Mouse (Mus musculus) lung, postnatal 0 days (tissue): ENCODE data around the gene Serac1. TPM values are rescaled to one million over a fixed set of nuclear protein-coding genes. Genes with fewer than 3 reads are reported as not detected.
A peak's percentile ranks its signal among the peaks of the same experiment; 100 is the strongest.

Experiments used
- ATAC-seq: fragments of 200-750 bp; cut with Nextera tagmentation; 2 replicates; pipeline ENCODE4 v1.8.0; 2017; ENCODE audit warnings: moderate library complexity
- DNase-seq: peaks from one replicate; pipeline ENCODE4 v3.0.0-alpha.2; 2016; ENCODE audit warnings: low spot score
- H3K27ac ChIP-seq: fragments of 300-500 bp; sonication (generic); 2 replicates; pipeline ENCODE4 v1.5.1; 2014; ENCODE audit warnings: antibody characterized with exemption, mild to moderate bottlenecking, low read length, mixed read lengths
- H3K27me3 ChIP-seq: fragments of 300-500 bp; sonication (generic); replicated peaks from 2 replicates; pipeline ENCODE4 v1.6.1; 2014; ENCODE audit warnings: low read length, mixed read lengths; ENCODE audit not compliant: insufficient read depth
- H3K36me3 ChIP-seq: fragments of 300-500 bp; sonication (generic); 2 replicates; pipeline ENCODE4 v1.6.1; 2014; ENCODE audit warnings: low read length, mixed read lengths; ENCODE audit not compliant: insufficient read depth
- H3K4me1 ChIP-seq: fragments of 300-500 bp; sonication (generic); 2 replicates; pipeline ENCODE4 v1.6.1; 2014; ENCODE audit warnings: antibody characterized with exemption, low read depth, low read length, mixed read lengths; ENCODE audit not compliant: insufficient read depth
- H3K4me2 ChIP-seq: fragments of 300-500 bp; sonication (generic); replicated peaks from 2 replicates; pipeline ENCODE4 v1.6.1; 2014; ENCODE audit warnings: low read depth, mild to moderate bottlenecking, low read length, moderate library complexity, mixed read lengths
- H3K4me3 ChIP-seq: fragments of 300-500 bp; sonication (generic); 2 replicates; pipeline ENCODE4 v1.5.1; 2014; ENCODE audit warnings: low read depth, low read length
- H3K9ac ChIP-seq: fragments of 300-500 bp; sonication (generic); replicated peaks from 2 replicates; pipeline ENCODE4 v1.6.1; 2014; ENCODE audit warnings: low read depth, mild to moderate bottlenecking
- H3K9me3 ChIP-seq: fragments of 300-500 bp; sonication (generic); 2 replicates; pipeline ENCODE4 v1.6.1; 2016; ENCODE audit warnings: low read length, mixed read lengths
- CTCF ChIP-seq: IDR thresholded peaks from 2 replicates; pipeline ENCODE4 v1.5.1; 2016; ENCODE audit warnings: antibody characterized with exemption, mild to moderate bottlenecking
- EP300 ChIP-seq: IDR thresholded peaks from 2 replicates; pipeline ENCODE4 v1.6.1; 2016; ENCODE audit warnings: antibody characterized with exemption, mild to moderate bottlenecking, control low read depth
- WGBS: fragments of 180-500 bp; shearing (Covaris S2); extraction: QIAGEN DNeasy Blood & Tissue Kit; methylation state at CpG from one replicate; pipeline ENCODE4 v1.1.7; 2014; 5-methylcytosine and 5-hydroxymethylcytosine counted together
- polyA plus RNA-seq: library from polyadenylated mRNA; unstranded; fragments of >200 nt; fragmentation: Nextera tagmentation; extraction: Ambion mirVana; gene quantifications from 2 replicates; pipeline ENCODE4 v1.2.1, GENCODE M21; 2015

Serac1 gene
- 2.5 and 3.0 TPM in 2 replicates for polyA plus RNA-seq

DNA sequence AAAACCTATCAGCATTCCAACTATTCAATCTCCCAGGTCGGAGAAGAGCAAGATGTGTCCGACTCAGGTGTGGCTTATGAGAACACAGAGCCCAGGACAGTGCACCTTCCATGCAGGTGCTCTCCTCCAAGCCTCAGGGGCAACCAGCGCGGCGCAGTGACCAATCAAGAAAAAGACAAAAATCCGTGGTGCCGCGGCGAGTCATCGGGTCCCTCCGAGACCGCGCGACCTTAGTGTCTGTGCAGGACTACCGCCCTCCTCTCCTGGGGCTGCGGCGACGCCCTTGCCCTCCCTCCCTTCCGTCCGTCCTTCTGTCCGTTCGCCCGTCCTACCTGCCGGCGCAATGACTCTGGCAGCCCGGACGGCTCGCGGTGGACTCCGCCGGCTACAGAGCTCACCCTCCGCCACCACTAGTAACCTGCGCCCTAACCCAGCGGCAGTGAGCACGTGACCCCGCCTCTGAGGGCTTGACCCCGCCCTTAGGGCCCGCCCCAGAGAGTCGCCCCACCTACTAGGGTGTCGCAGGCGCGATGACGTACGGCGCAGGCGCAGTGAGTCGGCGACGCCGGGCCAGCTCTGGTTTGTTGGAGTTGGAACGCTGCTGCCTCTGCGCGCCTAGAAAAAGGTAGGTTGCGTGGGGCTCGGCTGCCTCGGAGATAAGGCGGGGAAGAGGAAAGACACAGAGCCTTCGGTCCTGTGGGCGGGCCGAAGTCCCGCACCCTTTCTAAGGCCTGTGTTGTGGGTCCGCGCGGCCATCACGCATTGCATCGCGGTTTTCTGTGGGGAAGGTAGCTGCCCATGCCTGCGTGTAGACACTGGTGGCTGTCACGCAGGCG lies at the start of gene Serac1, which contains the start of gene Gtf2h5:
Serac1 (minus strand) TSS at position 455 of the 836 bp plus-strand sequence.
Gtf2h5 (plus strand) TSS at position 500 of the 836 bp plus-strand sequence.
- peak; percentile 97 for DNase-seq
- peak within 1 kb of the TSS; percentile 77 for H3K4me3 ChIP-seq
- peak; percentile 98 for ATAC-seq
- peaks cover 4% of the 10 kb centered on the region; the same call in 1 of the 2 replicates for H3K4me1 ChIP-seq
- peak within 1 kb of the TSS; percentile 84 for H3K9ac ChIP-seq
- under 1% methylated on average over 70 of the region's 70 CpGs for WGBS
- H3K4me2 ChIP-seq = peak within 1 kb of the TSS; percentile 68
- H3K36me3 ChIP-seq = 0 out of 2 replicates have a peak, but pooled peaks cover 4% of the 10 kb centered on the region
- peak within 1 kb of the TSS; percentile 92 for H3K27ac ChIP-seq
- no peaks in the 10 kb centered on the region for H3K9me3 ChIP-seq
- TF ChIP-seq EP300 (no peak), CTCF (peak; percentile 6; the same call in 1 of the 2 replicates)
- no peaks in the 10 kb centered on the region for H3K27me3 ChIP-seq

- DNase-seq (no peak), ATAC-seq (no peak)
- 46% methylated on average over 3 of the region's 3 CpGs for WGBS
- H3K27me3 ChIP-seq = no peaks in the 10 kb centered on the region
- 0 out of 2 replicates have a peak, but pooled peaks cover 4% of the 10 kb centered on the region for H3K36me3 ChIP-seq
- no peaks in the 10 kb centered on the region for H3K9me3 ChIP-seq
- H3K4me3 ChIP-seq = no peak overlapping the region
- no peak for TF ChIP-seq EP300
- TF ChIP-seq CTCF = no peak
- no peak overlapping the region for H3K4me2 ChIP-seq
- H3K27ac ChIP-seq = no peak overlapping the region
- H3K9ac ChIP-seq = no peak overlapping the region
- no peaks in the 10 kb centered on the region for H3K4me1 ChIP-seq
Measured at GRCm38 (mm10) chr17:6128039-6128438, 48.5 kb upstream of the Serac1 start.

DNA sequence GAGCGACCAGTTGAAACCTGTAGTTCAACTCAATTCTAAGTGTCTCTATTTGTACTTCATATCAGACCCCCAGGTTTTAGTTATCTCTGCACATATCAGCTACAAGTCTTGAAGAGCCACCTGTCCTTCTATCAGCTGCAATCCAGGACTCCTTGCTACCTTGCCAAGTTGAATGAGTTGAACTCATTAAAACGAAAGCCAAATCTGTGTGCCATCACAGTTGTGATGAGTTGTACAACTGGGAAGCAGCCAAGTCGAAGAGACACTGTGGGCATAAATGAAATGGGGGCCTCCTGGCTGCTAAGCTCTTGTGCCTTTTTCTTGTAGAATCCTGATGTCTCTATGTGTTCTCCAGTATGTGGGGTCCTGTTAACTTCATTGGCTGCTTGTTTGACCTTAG lies 45.9 kb upstream of the Serac1 start:
- H3K9me3 ChIP-seq = no peaks in the 10 kb centered on the region
- ATAC-seq = no peak
- no peaks in the 10 kb centered on the region for H3K4me1 ChIP-seq
- H3K4me3 ChIP-seq = no peak overlapping the region
- H3K4me2 ChIP-seq = no peak overlapping the region
- H3K36me3 ChIP-seq = peaks cover 12% of the 10 kb centered on the region; the same call in 1 of the 2 replicates
- WGBS = 87% methylated on average over 3 of the region's 3 CpGs
- H3K27ac ChIP-seq = no peak overlapping the region
- TF ChIP-seq EP300 (no peak), CTCF (no peak)
- no peaks in the 10 kb centered on the region for H3K27me3 ChIP-seq
- no peak overlapping the region for H3K9ac ChIP-seq
- DNase-seq = no peak

DNA sequence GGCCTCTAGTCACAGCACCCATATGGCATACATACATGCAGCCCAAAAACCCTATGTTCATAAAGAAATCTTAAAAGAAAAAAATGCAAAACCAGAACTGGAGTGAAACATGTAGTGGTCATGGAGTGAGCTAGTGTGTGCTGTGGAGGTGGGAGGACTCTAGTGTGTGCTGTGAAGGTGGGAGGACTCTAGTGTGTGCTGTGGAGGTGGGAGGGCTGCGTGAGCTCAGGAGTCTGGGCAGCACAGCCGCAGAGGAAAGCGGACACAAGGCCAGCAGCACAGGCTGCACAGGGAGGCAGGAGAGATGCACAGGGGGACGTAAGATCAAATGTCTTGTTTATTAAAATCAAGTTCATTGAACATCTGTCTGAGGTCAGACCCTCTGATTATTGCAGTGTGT lies 44.2 kb upstream of the Serac1 start:
- ATAC-seq (no peak), DNase-seq (no peak)
- 90% methylated on average over 4 of the region's 4 CpGs for WGBS
- H3K9ac ChIP-seq = no peak overlapping the region
- no peak overlapping the region for H3K4me2 ChIP-seq
- H3K36me3 ChIP-seq = peaks cover 12% of the 10 kb centered on the region; the same call in 1 of the 2 replicates
- H3K9me3 ChIP-seq = no peaks in the 10 kb centered on the region
- no peaks in the 10 kb centered on the region for H3K4me1 ChIP-seq
- TF ChIP-seq CTCF (no peak), EP300 (no peak)
- H3K27me3 ChIP-seq = no peaks in the 10 kb centered on the region
- H3K4me3 ChIP-seq = no peak overlapping the region
- H3K27ac ChIP-seq = no peak overlapping the region

- no peak for TF ChIP-seq CTCF
- no peak for TF ChIP-seq EP300
- H3K36me3 ChIP-seq = peaks cover 8% of the 10 kb centered on the region; the same call in 1 of the 2 replicates
- no peak for DNase-seq
- WGBS = 87% methylated on average over 4 of the region's 4 CpGs
- no peak overlapping the region for H3K27ac ChIP-seq
- no peak overlapping the region for H3K9ac ChIP-seq
- H3K4me1 ChIP-seq = 0 out of 2 replicates have a peak, but pooled peaks cover 3% of the 10 kb centered on the region
- no peak for ATAC-seq
- H3K4me2 ChIP-seq = no peak overlapping the region
- H3K9me3 ChIP-seq = no peaks in the 10 kb centered on the region
- H3K27me3 ChIP-seq = no peaks in the 10 kb centered on the region
- no peak overlapping the region for H3K4me3 ChIP-seq
Measured at GRCm38 (mm10) chr17:6118861-6119260, 39.3 kb upstream of the Serac1 start.

GRCm38 (mm10) chr17:6117917-6118316 lies 38.4 kb upstream of the Serac1 start:
- Histone ChIP-seq H3K27me3 (no peaks in the 10 kb centered on the region), H3K36me3 (peaks cover 8% of the 10 kb centered on the region; the same call in 1 of the 2 replicates), H3K4me1 (0 out of 2 replicates have a peak, but pooled peaks cover 3% of the 10 kb centered on the region), H3K4me2 (no peak overlapping the region), H3K27ac (no peak overlapping the region), H3K9me3 (no peaks in the 10 kb centered on the region), H3K4me3 (no peak overlapping the region), H3K9ac (no peak overlapping the region)
- 86% methylated on average over 3 of the region's 3 CpGs for WGBS
- DNase-seq (no peak), ATAC-seq (no peak)
- TF ChIP-seq EP300 (no peak), CTCF (no peak)
